Comparison of ENCODE assay signal across 23 mouse cellular contexts in genomic region chr3:103379371-103379770, GRCm38 (mm10).
A peak's percentile ranks its signal among the peaks of the same experiment; 100 is the strongest.
DNase-seq lines count a peak whose midpoint lies in the region; ATAC-seq and TF ChIP-seq lines count a peak whose summit lies in the region.
"Had no signal": no experiment of that assay in that cellular context is flagged by ENCODE, and none has a peak within 500 bp of the region (broad histone marks: within the 10 kb centered on the region; RNA-seq: fewer than 3 reads in every experiment).

No protein-coding gene starts in this region.

- ATAC-seq in megakaryocyte, adult 5-6 weeks (ENCODE audit: poor library complexity, severe bottlenecking), result peak; percentile 28
- ATAC-seq: forebrain, embryonic 16.5 days; intestine, embryonic 15.5 days had no signal

- no peak for TF ChIP-seq CTCF in ES-Bruce4 (IDR thresholded peaks at IDR 0.05; ENCODE audit: low read depth, low read length)

- TF ChIP-seq POLR2A in ES-Bruce4 (IDR thresholded peaks at IDR 0.05; ENCODE audit: insufficient read depth, low read length), result no peak

- no peak overlapping the region for H3K4me3 ChIP-seq in ES-Bruce4 (ENCODE audit: low read depth, low read length)
- H3K4me3 ChIP-seq: embryonic facial prominence, embryonic 15.5 days; erythroblast, embryonic 14.5 days; forebrain, embryonic 10.5 days; heart, embryonic 15.5 days; hindbrain, embryonic 10.5 days; intestine, embryonic 15.5 days had no signal

- peak; percentile 41 for DNase-seq in heart, adult 11 months
- no peak for DNase-seq in heart, postnatal 36 days
- DNase-seq in R1 (ENCODE audit: low read depth, low spot score), result peak; percentile 95
- no peak for DNase-seq in testis, postnatal 14 days (ENCODE audit: low spot score)
- no peak for DNase-seq in frontal cortex, postnatal 36 days (ENCODE audit: low spot score in 2 of 2)
- no peak for DNase-seq in cerebellum, adult 9-11 months
- DNase-seq: adrenal gland, postnatal 14 days; cerebellum, adult 11-12 months; cerebellum, adult 9-10 months; cerebellum, postnatal 36 days; gastrocnemius, postnatal 14 days; heart, postnatal 14 days; kidney, adult 18-20 months had no signal

- H3K36me3 ChIP-seq in ES-Bruce4 (ENCODE audit: control insufficient read depth, insufficient read depth, low read length, poor library complexity, severe bottlenecking), result no peaks in the 10 kb centered on the region
- H3K36me3 ChIP-seq: embryonic facial prominence, embryonic 15.5 days; forebrain, embryonic 10.5 days; heart, embryonic 15.5 days; hindbrain, embryonic 10.5 days; intestine, embryonic 15.5 days had no signal

- no peaks in the 10 kb centered on the region for H3K27me3 ChIP-seq in ES-Bruce4 (ENCODE audit: control insufficient read depth, insufficient read depth, low read length, poor library complexity, severe bottlenecking)
- H3K27me3 ChIP-seq: embryonic facial prominence, embryonic 15.5 days; heart, embryonic 15.5 days; intestine, embryonic 15.5 days had no signal

- H3K9me3 ChIP-seq in ES-Bruce4 (replicated peaks; ENCODE audit: control insufficient read depth, insufficient read depth, low read length, poor library complexity, severe bottlenecking), result peaks cover 9% of the 10 kb centered on the region; the same call in 1 of the 2 replicates
- H3K9me3 ChIP-seq: embryonic facial prominence, embryonic 15.5 days; heart, embryonic 15.5 days; intestine, embryonic 15.5 days had no signal

- no peak overlapping the region for H3K9ac ChIP-seq in ES-Bruce4 (ENCODE audit: low read depth, poor library complexity, severe bottlenecking)
- H3K9ac ChIP-seq: embryonic facial prominence, embryonic 15.5 days; heart, embryonic 15.5 days; hindbrain, embryonic 14.5 days; intestine, embryonic 15.5 days had no signal

- intact Hi-C loops in heart, postnatal 36 days (cut with DNase I), result no loop called here

- peaks cover 9% of the 10 kb centered on the region for H3K4me1 ChIP-seq in ES-Bruce4 (ENCODE audit: control insufficient read depth, insufficient read depth, low read length)

- peak; percentile 96 for TF ChIP-seq EP300 in ES-Bruce4 (IDR thresholded peaks at IDR 0.05; ENCODE audit: insufficient read depth, low read depth, low read length)

- H3K27ac ChIP-seq in ES-Bruce4 (ENCODE audit: insufficient read depth, low read length), result peak overlapping the region; percentile 68
- H3K27ac ChIP-seq: embryonic facial prominence, embryonic 15.5 days; forebrain, embryonic 10.5 days; heart, embryonic 15.5 days; hindbrain, embryonic 10.5 days; hindbrain, embryonic 14.5 days; intestine, embryonic 15.5 days had no signal

Comparison
In these comparisons a context has a peak if more than half of its experiments do, and no peak if none do; other contexts are left out.
1. DNase-seq: peak in heart, adult 11 months (single experiment) and R1 (single experiment); none in heart, postnatal 36 days (0 of 2), testis, postnatal 14 days (single experiment), frontal cortex, postnatal 36 days (0 of 2) and cerebellum, adult 9-11 months (single experiment).